Mouse (Mus musculus) cerebellum, adult 2 months (tissue): ENCODE measurements at regions not wholly inside any gene's neighbourhood (a gene's known extent, or its start where the extent isn't known, plus 50 kb on each side); places are given as distances from the start of the nearest gene placed in this dataset.

Experiments
- CTCF ChIP-seq: fragments of 200-500 bp; IDR thresholded peaks from 2 replicates; pipeline ENCODE4 v1.5.1; 2011; ENCODE audit warnings: low read depth, mild to moderate bottlenecking, control low read depth, low read length, moderate library complexity, borderline replicate concordance; ENCODE audit not compliant: insufficient read depth
- POLR2A ChIP-seq: fragments of 200-500 bp; IDR thresholded peaks from 2 replicates; pipeline ENCODE4 v1.6.1; 2011; ENCODE audit warnings: low read length, control low read depth, borderline replicate concordance; ENCODE audit not compliant: insufficient read depth

GRCm38 (mm10) chr1:143938569-143938968 is 65.4 kb downstream of the Rgs2 start:
- no peak for TF ChIP-seq POLR2A
- TF ChIP-seq CTCF = no peak
